Mouse (Mus musculus): ENCODE measurements at regions not wholly inside any gene's neighbourhood (a gene's known extent, or its start where the extent isn't known, plus 50 kb on each side); places are given as distances from the start of the nearest gene placed in this dataset.
A peak's percentile ranks its signal among the peaks of the same experiment; 100 is the strongest.

- peaks cover 5% of the 10 kb centered on the region; the same call in 1 of the 2 replicates for H3K4me1 ChIP-seq
- no peaks in the 10 kb centered on the region for H3K9me3 ChIP-seq
- H3K27me3 ChIP-seq: no peaks in the 10 kb centered on the region
- no peaks in the 10 kb centered on the region for H3K36me3 ChIP-seq
- no peak overlapping the region for H3K27ac ChIP-seq (replicated peaks)
- H3K4me3 ChIP-seq: no peak overlapping the region
- H3K4me2 ChIP-seq (replicated peaks): no peak overlapping the region
- no peak for ATAC-seq (ENCODE audit: low FRiP score, low read depth)
- H3K9ac ChIP-seq (replicated peaks): no peak overlapping the region
- WGBS: 89% methylated on average over 2 of the region's 2 CpGs
Measured at GRCm38 (mm10) chr14:76836271-76836670, 200.3 kb upstream of the Ccdc122 start.

- Histone ChIP-seq H3K36me3 (no peaks in the 10 kb centered on the region), H3K27me3 (no peaks in the 10 kb centered on the region), H3K9me3 (no peaks in the 10 kb centered on the region), H3K4me1 (peaks cover 5% of the 10 kb centered on the region; the same call in 1 of the 2 replicates), H3K27ac (replicated peaks) (no peak overlapping the region), H3K4me3 (no peak overlapping the region), H3K9ac (replicated peaks) (no peak overlapping the region), H3K4me2 (replicated peaks) (no peak overlapping the region)
- ATAC-seq (ENCODE audit: low FRiP score, low read depth): no peak
- 62% methylated on average over 6 of the region's 6 CpGs for WGBS
Measured at GRCm38 (mm10) chr14:76834084-76834483, 202.5 kb upstream of the Ccdc122 start.

GRCm38 (mm10) chr14:76829161-76829510 is 207.4 kb upstream of the Ccdc122 start:
- no peak for ATAC-seq (ENCODE audit: low FRiP score, low read depth)
- WGBS: 86% methylated on average over 1 of the region's 1 CpGs
- Histone ChIP-seq H3K27me3 (no peaks in the 10 kb centered on the region), H3K4me1 (no peaks in the 10 kb centered on the region), H3K4me2 (replicated peaks) (no peak overlapping the region), H3K9ac (replicated peaks) (no peak overlapping the region), H3K36me3 (no peaks in the 10 kb centered on the region), H3K4me3 (no peak overlapping the region), H3K9me3 (no peaks in the 10 kb centered on the region), H3K27ac (replicated peaks) (no peak overlapping the region)

- no peak for ATAC-seq (ENCODE audit: low FRiP score, low read depth)
- H3K36me3 ChIP-seq: no peaks in the 10 kb centered on the region
- H3K4me2 ChIP-seq (replicated peaks): no peak overlapping the region
- H3K9ac ChIP-seq (replicated peaks): no peak overlapping the region
- no peak overlapping the region for H3K4me3 ChIP-seq
- H3K4me1 ChIP-seq: no peaks in the 10 kb centered on the region
- no peaks in the 10 kb centered on the region for H3K27me3 ChIP-seq
- WGBS: 89% methylated on average over 10 of the region's 10 CpGs
- no peak overlapping the region for H3K27ac ChIP-seq (replicated peaks)
- H3K9me3 ChIP-seq: no peaks in the 10 kb centered on the region
Measured at GRCm38 (mm10) chr14:76828453-76829160, 208.0 kb upstream of the Ccdc122 start.

- no peak overlapping the region for H3K4me2 ChIP-seq (replicated peaks)
- WGBS: 94% methylated on average over 3 of the region's 3 CpGs
- H3K27me3 ChIP-seq: 0 out of 2 replicates have a peak, but pooled peaks cover 3% of the 10 kb centered on the region
- no peaks in the 10 kb centered on the region for H3K36me3 ChIP-seq
- H3K9me3 ChIP-seq: no peaks in the 10 kb centered on the region
- no peak overlapping the region for H3K4me3 ChIP-seq
- H3K4me1 ChIP-seq: peaks cover 10% of the 10 kb centered on the region; the same call in 1 of the 2 replicates
- H3K9ac ChIP-seq (replicated peaks): no peak overlapping the region
- no peak for ATAC-seq (ENCODE audit: low FRiP score, low read depth)
- no peak overlapping the region for H3K27ac ChIP-seq (replicated peaks)
Measured at GRCm38 (mm10) chr14:76824066-76824465, 212.5 kb upstream of the Ccdc122 start.

- H3K9ac ChIP-seq (replicated peaks): no peak overlapping the region
- no peak overlapping the region for H3K4me3 ChIP-seq
- no peak for ATAC-seq (ENCODE audit: low FRiP score, low read depth)
- H3K27me3 ChIP-seq: 0 out of 2 replicates have a peak, but pooled peaks cover 3% of the 10 kb centered on the region
- H3K36me3 ChIP-seq: no peaks in the 10 kb centered on the region
- H3K27ac ChIP-seq (replicated peaks): no peak overlapping the region
- H3K9me3 ChIP-seq: no peaks in the 10 kb centered on the region
- WGBS: 85% methylated on average over 9 of the region's 9 CpGs
- H3K4me2 ChIP-seq (replicated peaks): no peak overlapping the region
- H3K4me1 ChIP-seq: peaks cover 15% of the 10 kb centered on the region; the same call in 1 of the 2 replicates
Measured at GRCm38 (mm10) chr14:76822766-76823325, 213.7 kb upstream of the Ccdc122 start.

- peaks cover 19% of the 10 kb centered on the region; the same call in 1 of the 2 replicates for H3K4me1 ChIP-seq
- H3K9ac ChIP-seq (replicated peaks): no peak overlapping the region
- H3K9me3 ChIP-seq: no peaks in the 10 kb centered on the region
- no peak overlapping the region for H3K27ac ChIP-seq (replicated peaks)
- ATAC-seq (ENCODE audit: low FRiP score, low read depth): no peak
- no peak overlapping the region for H3K4me3 ChIP-seq
- no peaks in the 10 kb centered on the region for H3K36me3 ChIP-seq
- H3K27me3 ChIP-seq: 0 out of 2 replicates have a peak, but pooled peaks cover 3% of the 10 kb centered on the region
- 87% methylated on average over 8 of the region's 8 CpGs for WGBS
- H3K4me2 ChIP-seq (replicated peaks): no peak overlapping the region
Measured at GRCm38 (mm10) chr14:76821892-76822291, 214.7 kb upstream of the Ccdc122 start.

- no peak overlapping the region for H3K9ac ChIP-seq (replicated peaks)
- no peak overlapping the region for H3K27ac ChIP-seq (replicated peaks)
- peaks cover 19% of the 10 kb centered on the region; the same call in 1 of the 2 replicates for H3K4me1 ChIP-seq
- H3K4me3 ChIP-seq: no peak overlapping the region
- WGBS: 91% methylated on average over 7 of the region's 7 CpGs
- no peaks in the 10 kb centered on the region for H3K9me3 ChIP-seq
- H3K36me3 ChIP-seq: no peaks in the 10 kb centered on the region
- ATAC-seq (ENCODE audit: low FRiP score, low read depth): no peak
- H3K4me2 ChIP-seq (replicated peaks): no peak overlapping the region
- H3K27me3 ChIP-seq: 0 out of 2 replicates have a peak, but pooled peaks cover 3% of the 10 kb centered on the region
Measured at GRCm38 (mm10) chr14:76821484-76821883, 215.1 kb upstream of the Ccdc122 start.

GRCm38 (mm10) chr14:76820989-76821388 is 215.6 kb upstream of the Ccdc122 start:
- no peaks in the 10 kb centered on the region for H3K36me3 ChIP-seq
- H3K4me1 ChIP-seq: peaks cover 19% of the 10 kb centered on the region; the same call in 1 of the 2 replicates
- no peak overlapping the region for H3K4me2 ChIP-seq (replicated peaks)
- no peak overlapping the region for H3K9ac ChIP-seq (replicated peaks)
- no peak for ATAC-seq (ENCODE audit: low FRiP score, low read depth)
- WGBS: 62% methylated on average over 6 of the region's 6 CpGs
- no peak overlapping the region for H3K27ac ChIP-seq (replicated peaks)
- no peak overlapping the region for H3K4me3 ChIP-seq
- H3K9me3 ChIP-seq: no peaks in the 10 kb centered on the region
- 0 out of 2 replicates have a peak, but pooled peaks cover 3% of the 10 kb centered on the region for H3K27me3 ChIP-seq

GRCm38 (mm10) chr14:76819690-76820089 is 216.9 kb upstream of the Ccdc122 start:
- Histone ChIP-seq H3K4me3 (no peak overlapping the region), H3K9me3 (no peaks in the 10 kb centered on the region), H3K27ac (replicated peaks) (0 out of 2 replicates have a peak overlapping the region, but pooled peaks have one; percentile 30), H3K27me3 (0 out of 2 replicates have a peak, but pooled peaks cover 3% of the 10 kb centered on the region), H3K4me1 (peaks cover 19% of the 10 kb centered on the region; the same call in 1 of the 2 replicates), H3K36me3 (no peaks in the 10 kb centered on the region), H3K9ac (replicated peaks) (no peak overlapping the region), H3K4me2 (replicated peaks) (no peak overlapping the region)
- no peak for ATAC-seq (ENCODE audit: low FRiP score, low read depth)
- WGBS: 19% methylated on average over 8 of the region's 8 CpGs

- Histone ChIP-seq H3K4me2 (replicated peaks) (no peak overlapping the region), H3K4me1 (peaks cover 19% of the 10 kb centered on the region; the same call in 1 of the 2 replicates), H3K9me3 (no peaks in the 10 kb centered on the region), H3K27ac (replicated peaks) (no peak overlapping the region), H3K36me3 (no peaks in the 10 kb centered on the region), H3K9ac (replicated peaks) (no peak overlapping the region), H3K4me3 (no peak overlapping the region), H3K27me3 (0 out of 2 replicates have a peak, but pooled peaks cover 3% of the 10 kb centered on the region)
- WGBS: 82% methylated on average over 10 of the region's 10 CpGs
- ATAC-seq (ENCODE audit: low FRiP score, low read depth): no peak
Measured at GRCm38 (mm10) chr14:76818256-76819010, 218.1 kb upstream of the Ccdc122 start.

Measured in midbrain, embryonic 12.5 days (tissue).